Mouse (Mus musculus): ENCODE measurements at regions not wholly inside any gene's neighbourhood (a gene's known extent, or its start where the extent isn't known, plus 50 kb on each side); places are given as distances from the start of the nearest gene placed in this dataset.

DNA sequence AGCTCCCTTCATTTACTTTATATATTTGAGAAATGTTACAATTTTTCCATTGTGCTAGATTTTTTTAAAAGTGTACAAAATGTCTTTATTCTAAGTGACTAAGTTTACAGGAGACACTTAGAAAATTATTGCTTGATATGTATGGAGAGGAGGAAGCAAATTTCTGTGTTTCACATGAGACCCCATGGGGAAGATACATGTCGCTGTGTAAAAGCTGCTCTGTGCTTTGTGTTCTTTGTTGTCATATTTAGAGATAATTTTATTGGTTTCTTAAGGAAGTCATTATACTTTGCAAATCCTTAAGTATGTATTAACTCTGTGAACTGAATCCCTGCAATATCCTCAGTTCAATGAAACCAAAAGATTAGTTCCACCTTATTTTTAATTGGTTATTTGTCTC, 406.0 kb upstream of the 1700003H04Rik start:
- no peak for DNase-seq (ENCODE audit: low spot score in 2 of 2)

DNA sequence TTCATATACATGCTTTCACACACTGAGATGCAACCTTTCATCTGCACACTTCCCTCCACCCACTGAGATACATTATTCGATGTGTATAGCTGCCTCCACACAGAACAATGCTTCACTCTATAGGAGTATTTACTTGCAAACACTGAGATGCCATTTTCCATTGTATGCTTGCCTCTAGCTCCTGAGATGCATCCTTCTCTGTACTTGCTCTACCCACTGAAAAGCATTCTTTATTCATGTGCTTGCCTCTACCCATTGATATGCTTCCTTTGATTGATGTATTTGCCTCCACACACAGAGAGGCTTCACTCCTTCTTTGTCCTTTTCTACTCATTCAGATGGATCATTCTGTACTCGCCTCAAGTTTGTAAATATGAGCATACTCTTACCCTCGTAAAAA, 405.6 kb upstream of the 1700003H04Rik start:
- DNase-seq (ENCODE audit: low spot score in 2 of 2), result no peak

DNA sequence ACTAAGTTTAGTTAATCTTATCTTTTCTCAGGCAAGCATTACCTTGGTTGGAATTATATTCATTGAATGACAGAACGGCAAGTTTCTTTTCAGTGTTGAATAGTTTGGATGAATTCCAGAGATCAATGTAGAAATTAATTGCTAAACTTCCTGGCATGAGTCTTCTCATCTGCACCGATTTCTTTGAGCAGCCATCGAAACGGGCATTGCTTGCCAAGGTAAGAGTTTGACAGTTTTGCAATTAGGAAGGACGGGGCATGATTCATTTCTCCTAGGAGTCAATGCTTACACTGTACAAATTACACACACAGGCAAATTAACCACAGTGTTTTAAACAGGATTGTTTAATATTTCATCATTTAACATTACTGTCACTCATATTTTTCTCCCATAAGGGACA, 404.5 kb upstream of the 1700003H04Rik start:
- DNase-seq (ENCODE audit: low spot score in 2 of 2), result no peak

DNA sequence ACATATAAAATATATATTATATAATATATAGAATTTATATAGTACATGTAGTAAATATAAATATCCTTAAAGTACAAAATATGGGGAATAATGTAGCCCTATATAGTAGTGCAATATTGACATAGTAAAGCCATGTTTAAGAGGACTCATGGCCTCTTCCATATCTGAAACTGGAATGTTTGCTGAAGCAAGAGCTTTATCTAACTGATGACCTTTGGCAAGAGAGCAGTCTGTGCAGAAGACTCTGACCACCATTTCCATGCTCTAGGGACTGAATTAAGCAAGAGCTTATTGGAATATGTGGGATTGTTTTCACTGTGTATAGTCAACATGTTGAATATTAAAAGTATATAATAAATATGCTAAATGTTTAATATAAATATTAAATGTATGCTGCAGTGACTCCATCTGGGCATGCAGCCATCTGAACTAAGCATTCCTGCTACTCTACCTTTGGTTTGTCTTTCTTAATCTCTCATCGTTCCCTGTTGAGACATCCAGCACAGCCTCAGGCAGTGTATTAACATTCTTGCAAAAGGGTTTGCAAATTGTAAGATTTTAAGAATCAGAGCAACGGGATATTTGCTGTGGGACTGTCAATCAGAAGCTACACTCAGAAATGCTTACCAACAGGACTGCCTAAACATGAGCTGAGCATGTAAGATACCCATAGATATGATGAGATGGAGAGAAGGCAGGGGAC, 354.4 kb upstream of the 1700003H04Rik start:
- DNase-seq (ENCODE audit: low spot score in 2 of 2), result no peak

DNA sequence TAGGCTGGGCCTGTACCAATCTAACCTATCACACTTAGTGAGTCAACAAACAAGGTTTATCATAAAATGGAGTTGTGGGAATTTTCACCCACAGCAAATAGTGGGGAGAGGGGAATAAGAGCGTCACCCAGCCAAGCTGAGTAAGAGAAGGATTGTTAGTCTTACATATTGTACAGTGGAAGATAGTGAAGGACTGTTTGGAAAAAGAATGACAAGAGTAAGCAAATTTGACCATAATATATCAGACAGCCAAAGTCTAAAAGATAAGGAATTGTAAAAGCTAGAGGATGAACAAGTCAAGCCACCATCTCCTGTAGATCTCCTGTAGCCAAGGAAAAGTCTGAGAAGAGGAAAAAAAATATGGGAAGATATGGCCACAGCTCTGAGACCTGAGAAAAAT, 351.8 kb upstream of the 1700003H04Rik start:
- DNase-seq (ENCODE audit: low spot score in 2 of 2), result no peak

DNA sequence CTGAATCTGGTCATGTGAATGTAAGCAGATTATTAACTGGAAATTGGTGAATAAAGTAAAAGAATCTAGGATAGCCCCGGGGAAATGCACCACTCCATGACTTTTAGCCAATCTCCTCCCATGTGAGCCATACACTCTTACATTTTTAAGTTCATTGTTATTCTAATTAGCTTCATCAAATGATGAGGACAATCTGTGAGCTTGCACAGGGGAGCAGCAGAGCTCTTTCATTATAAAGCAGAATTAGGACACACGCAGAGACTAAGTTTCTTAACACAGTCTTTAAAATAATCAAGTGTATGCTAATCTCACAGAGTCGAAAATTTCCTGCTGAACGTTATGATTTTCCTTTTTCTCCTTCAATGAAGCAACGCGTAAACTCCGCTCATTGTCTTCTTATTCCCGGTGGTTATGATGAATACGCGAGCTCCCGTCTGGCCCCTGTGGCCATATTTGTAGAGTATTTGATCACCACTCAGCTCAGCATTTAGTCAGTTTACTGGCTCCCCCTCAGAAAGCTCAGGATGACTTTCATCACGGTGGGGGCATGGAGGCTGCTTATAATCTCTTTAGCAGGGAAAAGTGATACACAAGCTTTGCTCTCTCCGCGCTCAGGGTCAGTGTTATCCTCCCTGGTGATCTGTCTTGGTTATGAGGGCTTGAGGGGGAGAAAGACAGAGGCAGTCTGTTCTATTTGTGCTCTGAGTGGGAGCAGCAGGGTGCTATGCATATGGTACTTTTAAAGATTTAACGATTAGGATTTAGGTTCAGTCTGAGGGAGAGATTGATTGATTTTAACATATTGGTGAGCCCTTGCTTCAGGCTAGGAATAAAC, 350.1 kb upstream of the 1700003H04Rik start:
- peak in 1 of 2 experiments; percentile 4 for DNase-seq (ENCODE audit: low spot score in 2 of 2)

DNA sequence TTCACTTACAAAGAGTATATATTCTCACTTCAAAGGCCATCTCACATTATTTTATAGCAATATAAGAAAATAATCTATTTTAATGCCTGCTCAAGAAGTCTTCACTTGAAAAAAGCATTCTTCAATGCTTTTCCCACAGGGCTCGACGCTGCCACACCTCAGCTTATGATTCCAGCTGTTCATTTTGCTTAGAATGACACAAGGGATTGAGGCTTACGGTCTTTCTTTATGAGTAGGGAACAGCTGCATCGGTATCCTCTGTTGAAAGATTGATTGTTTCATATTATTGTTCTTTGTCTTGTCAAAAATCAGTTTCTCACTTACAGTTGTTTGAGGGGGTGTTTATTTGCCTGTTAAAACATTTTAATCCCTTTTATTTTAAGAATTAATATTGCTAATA, 328.0 kb upstream of the 1700003H04Rik start:
- DNase-seq (ENCODE audit: low spot score in 2 of 2), result no peak
